Mouse (Mus musculus): ENCODE results near the gene Dnajc5.

The Dnajc5 gene

GRCm38 (mm10) chr2:181589011-181589731 is 68.9 kb downstream of the Dnajc5 start:
- no peak for DNase-seq (ENCODE audit: low read depth, low spot score)

GRCm38 (mm10) chr2:181589732-181590105 is 69.4 kb downstream of the Dnajc5 start:
- no peak for DNase-seq (ENCODE audit: low read depth, low spot score)

- no peak for DNase-seq (ENCODE audit: low read depth, low spot score)
Observed at GRCm38 (mm10) chr2:181590471-181590870, 70.2 kb downstream of the Dnajc5 start.

- peak; percentile 42 for DNase-seq (ENCODE audit: low read depth, low spot score)
Observed at GRCm38 (mm10) chr2:181591528-181592085, 71.3 kb downstream of the Dnajc5 start, which contains the start of gene Prpf6. TSS of gene Prpf6 (plus strand) at chr2:181591868.

DNA sequence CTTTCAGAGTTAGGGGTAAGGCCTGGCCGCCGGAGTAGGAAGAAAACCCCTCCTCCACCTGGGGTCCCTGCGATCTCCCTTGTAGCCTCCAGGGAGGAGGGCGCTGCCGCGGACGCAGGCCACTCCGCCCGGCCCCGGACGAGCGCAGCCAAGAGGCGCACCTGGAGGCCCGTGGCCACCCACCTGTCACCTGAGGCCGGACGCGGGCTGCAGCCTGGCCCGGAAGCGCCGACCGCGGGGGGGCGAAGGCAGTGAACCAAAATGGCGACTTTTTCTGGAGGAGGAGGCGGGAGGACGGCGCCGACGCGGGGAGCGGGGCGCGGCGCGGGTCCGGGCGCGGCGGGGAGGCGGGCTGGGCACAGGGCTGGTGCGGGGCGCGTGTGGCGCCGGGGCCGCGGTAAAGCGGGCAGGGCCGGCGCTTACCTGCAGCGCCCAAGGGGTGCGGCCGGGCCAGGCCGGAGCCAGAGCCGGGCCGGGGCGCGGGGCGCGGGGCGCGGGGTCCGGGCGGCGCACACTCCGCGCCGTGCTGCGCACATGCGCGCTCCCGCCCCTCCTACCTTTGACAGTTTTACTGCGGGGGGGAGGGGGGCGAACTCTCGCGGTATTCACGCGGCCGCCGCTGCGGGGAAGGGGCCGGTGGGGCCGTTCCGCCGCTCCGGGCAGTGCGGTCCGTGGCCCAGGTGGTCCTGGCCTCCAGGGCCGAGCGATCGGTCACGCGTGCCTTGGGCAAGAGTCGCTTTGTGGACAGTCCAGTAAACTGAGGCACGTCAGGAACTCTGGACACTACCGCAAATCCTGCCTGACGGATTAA is 72.2 kb downstream of the Dnajc5 start, which contains the start of gene Zfp512b:
Zfp512b (minus strand) TSS at position 573 of the 811 bp plus-strand sequence.
- peak; percentile 86 for DNase-seq (ENCODE audit: low read depth, low spot score)

GRCm38 (mm10) chr2:181593042-181593421 is 72.7 kb downstream of the Dnajc5 start:
- no peak for DNase-seq (ENCODE audit: low read depth, low spot score)

DNA sequence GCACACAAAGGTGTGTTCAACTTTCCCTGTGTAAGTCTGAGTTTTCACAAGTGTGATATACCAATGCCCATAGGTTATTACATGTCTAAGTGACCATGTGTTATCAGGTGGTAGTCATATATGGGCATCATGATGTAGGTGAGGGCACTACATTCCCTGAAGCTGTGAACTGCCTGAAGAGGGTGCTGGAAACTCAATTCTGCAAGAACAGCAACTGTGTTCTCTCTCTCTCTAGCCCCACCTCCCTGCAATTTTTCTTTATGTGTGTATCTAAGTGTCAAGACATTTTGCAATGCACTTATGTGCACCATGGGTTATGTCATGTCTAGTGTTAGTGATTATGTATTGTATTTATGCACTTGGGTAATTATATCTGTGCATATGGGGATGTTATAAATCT is 73.7 kb downstream of the Dnajc5 start:
- no peak for DNase-seq (ENCODE audit: low read depth, low spot score)

DNA sequence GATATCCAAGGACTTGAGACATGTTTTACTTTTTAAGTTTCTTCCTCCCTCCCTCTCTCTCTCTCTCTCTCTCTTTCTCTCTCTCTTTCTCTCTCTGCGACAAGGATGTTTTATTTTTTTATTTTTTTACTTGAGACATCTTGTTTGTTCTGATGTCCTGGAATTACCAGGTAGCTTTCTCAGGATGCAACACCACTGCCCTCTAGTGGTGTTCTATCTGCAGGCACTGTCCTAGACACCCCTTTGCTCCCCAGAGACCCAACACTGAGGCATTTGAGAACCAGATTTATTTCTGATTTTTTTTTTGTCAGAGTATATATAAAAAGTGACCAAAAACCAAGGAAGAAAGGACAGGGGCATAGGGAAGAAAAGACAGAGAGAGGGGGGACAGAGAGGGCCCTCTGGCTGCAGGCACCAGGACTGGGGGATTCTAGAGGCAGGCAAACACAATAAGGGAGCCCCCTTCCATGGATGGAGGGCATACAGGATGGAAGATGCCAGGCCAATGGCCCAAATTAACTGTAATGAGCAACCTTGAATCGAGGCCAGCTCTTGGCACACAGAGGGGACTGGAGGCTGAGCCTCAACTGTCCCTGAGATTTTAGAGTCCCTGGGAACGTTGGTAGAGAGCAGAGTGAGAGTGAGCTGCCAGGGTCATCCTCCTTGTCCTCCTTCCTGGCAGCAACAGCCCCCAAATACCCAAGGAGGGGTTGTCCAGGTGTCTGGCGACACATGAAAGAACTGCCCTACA is 74.8 kb downstream of the Dnajc5 start:
- DNase-seq (ENCODE audit: low read depth, low spot score), result peak; percentile 44

GRCm38 (mm10) chr2:181596221-181596960 is 76.1 kb downstream of the Dnajc5 start:
- no peak for DNase-seq (ENCODE audit: low read depth, low spot score)

GRCm38 (mm10) chr2:181597378-181598061 is 77.2 kb downstream of the Dnajc5 start:
- peak; percentile 45 for DNase-seq (ENCODE audit: low read depth, low spot score)

DNA sequence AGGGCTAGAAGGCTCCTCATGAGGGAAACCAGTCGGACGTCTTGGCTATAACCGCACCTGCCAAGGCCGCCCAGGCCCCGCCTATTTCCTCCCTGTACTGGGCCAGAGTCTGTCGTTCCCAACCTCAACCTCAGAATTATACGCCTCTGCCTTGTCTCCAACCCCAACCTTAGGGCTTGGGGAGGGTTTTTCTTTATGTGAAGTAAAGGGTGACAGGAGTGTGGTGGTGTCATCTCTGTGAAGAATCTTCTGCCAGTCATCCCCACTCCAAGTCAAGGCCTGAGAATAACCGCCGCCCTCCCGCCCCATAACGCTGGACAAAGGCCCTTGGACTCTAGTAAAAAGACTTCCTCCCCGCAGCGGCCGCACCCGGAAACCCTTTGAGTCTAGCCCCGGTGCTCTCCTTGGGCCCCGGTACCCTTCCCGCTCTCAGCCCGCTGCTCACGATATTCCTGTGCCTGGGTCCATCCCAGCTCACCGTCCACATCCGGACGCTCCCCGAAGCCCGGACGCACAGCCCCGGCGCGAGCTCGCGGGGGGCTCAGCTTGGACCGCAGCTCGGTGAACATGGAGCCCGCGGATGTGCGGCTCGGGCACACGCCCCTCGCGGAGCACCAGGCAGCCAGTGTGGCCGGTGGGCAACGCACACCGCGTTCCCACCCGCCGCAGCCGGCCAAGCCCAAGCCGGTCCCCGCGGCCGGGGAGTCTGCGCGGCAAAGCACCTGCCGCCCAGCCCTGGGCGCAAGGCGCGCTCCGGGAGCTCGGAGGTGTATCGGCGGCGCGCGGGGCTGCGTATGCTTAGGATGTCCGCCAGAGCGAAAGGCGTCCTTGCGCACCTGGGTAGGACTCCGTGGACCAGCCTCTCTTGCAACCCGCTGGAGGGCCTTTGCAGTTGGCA is 78.4 kb downstream of the Dnajc5 start, which contains the start of gene Samd10:
Samd10 (minus strand) TSS at position 759 of the 898 bp plus-strand sequence.
- DNase-seq (ENCODE audit: low read depth, low spot score), result peak; percentile 83

GRCm38 (mm10) chr2:181600226-181600758 is 80.0 kb downstream of the Dnajc5 start:
- DNase-seq (ENCODE audit: low read depth, low spot score), result no peak

DNA sequence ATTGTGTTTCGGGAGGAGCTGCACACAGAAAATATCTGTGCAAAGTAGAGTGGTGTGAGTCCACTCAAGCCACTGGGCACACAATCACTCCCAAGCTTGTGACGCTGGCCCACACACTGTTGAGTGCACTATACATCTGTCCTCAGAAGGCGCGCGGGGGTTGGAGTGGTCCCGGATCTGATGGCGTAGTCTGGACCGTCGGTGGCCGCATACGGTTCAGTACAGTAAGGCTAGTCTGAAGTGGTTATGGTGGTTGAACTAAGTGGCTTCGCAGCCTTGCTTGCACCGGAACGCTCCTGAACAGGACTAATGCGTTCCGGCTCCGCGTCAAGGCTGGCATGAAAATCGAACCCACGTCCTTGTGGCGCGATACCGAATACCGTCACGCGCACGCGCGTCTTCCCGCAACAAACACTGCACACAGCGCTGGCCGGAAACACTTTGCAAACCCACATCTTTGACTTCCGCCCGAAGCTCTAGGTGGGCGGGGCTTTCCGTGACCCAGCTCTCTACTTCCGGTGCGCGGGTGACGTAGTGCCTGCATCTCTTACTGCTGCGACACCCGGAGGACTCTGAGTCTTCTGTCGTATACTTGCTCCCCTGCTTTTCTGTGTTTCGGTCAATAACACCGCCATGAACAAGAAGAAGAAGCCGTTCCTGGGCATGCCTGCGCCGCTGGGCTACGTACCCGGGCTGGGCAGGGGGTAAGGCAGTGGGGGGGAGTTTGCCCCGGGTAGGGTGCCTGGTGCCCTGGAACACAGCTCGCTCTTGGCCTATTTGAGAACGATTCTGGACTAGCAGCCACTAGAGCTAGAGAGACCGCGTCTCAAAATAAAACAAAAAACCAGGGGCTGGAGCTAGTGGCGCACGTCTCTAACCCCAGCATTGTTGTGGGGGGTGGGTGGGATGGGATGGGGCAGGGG is 80.8 kb downstream of the Dnajc5 start:
- DNase-seq (ENCODE audit: low read depth, low spot score), result peak; percentile 98

GRCm38 (mm10) chr2:181601751-181602145 is 81.5 kb downstream of the Dnajc5 start:
- no peak for DNase-seq (ENCODE audit: low read depth, low spot score)

GRCm38 (mm10) chr2:181602367-181602766 is 82.1 kb downstream of the Dnajc5 start:
- no peak for DNase-seq (ENCODE audit: low read depth, low spot score)

Data from ZHBTc4 (cell line).